Mouse (Mus musculus): ENCODE results near the gene Dtwd1.

GRCm38 (mm10) chr2:126195631-126196356 is 43.9 kb downstream of the Dtwd1 start:
- TF ChIP-seq CTCF (IDR thresholded peaks at IDR 0.05; ENCODE audit: low read depth) = no peak
- no peak for TF ChIP-seq EP300 (IDR thresholded peaks at IDR 0.05; ENCODE audit: low read depth)

Measured in heart, postnatal 0 days (tissue).